Mouse (Mus musculus): Measurements from ENCODE around the gene Dnpep.
A peak's percentile ranks its signal among the peaks of the same experiment; 100 is the strongest.

Dnpep gene

DNA sequence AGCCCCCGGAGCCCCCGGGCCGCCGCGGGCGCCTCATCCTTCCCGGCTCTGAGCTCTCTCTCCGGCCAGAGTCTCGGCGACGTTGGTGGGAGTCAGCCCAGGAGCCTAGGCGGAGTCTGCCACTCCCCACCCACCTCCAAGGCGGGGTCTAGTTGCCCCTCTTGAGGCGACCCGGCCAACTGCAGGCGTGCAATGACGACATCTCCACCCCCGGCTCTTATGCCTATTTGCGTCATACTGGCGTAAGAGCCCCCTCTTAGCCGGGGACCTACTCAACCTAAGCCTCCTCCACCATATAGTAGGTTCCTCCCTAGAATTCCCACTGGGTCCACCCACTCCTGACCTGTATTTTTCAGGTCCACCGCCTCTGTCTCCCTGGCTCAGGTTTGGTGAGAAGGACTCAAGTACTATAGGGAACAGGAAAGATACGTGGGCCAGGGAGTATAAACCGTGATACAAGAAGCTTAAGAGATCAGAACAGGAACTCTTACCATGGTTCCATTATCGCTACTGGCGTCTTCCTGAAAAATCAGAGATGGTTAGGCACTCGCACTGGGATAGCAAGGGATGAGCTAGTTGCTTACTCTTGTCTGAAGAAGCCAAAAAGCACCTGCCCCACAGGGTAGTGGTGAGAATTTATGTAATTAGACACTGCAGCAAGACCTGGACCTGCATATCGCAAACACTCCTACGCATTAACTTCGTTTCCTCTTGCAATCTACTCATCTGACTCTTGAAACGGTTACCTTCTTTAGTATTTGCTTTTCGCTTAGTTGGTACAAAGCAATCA, 53.5 kb downstream of the Dnpep start, which contains the start of gene Ptprn:
Gene Ptprn, minus strand, starts transcription at position 412 of the 790 bp plus-strand sequence.
- DNase-seq (ENCODE audit: low spot score in 2 of 2), result peak in 1 of 2 experiments; percentile 72

DNA sequence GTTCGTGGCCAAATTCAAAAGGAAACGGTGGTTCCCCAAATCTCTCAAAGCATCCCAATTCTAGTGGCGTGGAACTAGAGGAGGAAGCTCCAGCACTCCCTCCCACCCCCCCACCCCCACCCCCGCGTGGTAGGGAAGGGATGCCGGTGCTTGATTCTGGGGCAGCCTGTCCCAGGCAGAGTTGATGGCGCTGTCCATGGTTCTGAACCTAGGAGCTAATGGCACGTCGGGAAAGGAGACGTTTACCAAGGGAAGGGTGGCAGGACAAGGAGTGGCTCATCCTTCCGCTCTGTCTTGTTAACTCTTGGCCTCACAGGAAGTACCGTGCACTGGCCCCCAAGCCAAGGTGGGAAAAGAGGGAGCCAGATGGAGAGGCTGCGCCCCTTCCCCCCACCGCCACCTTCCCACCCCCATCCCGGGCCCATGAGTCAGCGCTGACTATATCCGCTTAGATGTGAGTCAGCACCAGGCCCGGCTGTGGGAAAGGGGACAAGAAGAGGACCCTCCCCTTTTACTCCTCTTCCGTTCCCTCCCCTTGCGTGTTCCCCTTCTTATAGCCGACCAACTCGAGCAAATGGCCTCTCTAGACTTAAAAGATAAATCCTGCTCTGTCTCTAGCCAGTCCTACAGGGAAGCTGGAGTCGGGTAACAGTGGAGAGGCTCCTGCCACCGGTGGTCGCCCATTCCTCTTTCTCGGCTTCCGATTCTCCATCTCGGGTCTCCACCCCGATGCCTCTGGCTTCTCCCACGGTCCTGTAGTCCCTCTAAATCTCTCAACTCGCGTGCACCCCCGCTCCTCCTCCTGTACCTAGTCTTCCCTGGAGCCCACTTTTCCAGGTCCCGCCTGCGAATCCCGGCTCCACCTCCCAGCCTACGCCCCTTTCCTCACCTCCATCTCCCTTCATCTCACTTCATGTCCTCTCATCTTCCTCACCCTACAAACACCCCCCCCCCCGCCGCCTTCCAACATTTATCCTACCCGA, 54.5 kb downstream of the Dnpep start:
- peak in 1 of 2 experiments; percentile 55 for DNase-seq (ENCODE audit: low spot score in 2 of 2)

DNA sequence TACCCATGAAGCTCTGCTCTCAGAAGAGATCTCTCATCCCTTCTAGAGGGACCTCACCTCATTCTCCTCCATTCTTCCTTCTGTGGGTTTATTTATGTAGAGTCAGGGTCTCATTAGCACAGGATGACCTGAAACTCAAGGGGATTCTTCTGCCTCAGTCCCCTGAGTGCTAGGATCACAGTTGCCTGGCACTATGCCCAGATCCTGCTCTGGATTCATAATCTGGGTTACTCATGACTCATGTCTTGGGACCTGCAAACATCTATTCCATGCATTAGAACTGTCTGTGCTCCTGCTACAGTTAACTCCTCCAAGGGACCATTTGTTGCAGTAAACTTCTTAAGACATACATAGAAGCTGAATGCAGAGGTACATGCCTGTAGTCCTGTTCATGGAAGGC, 56.5 kb downstream of the Dnpep start:
- no peak for DNase-seq (ENCODE audit: low spot score in 2 of 2)

Data from frontal cortex, postnatal 25 days (tissue).